Mouse (Mus musculus) testis, adult 2 months (tissue): ENCODE measurements around the gene Rhbdf1. TPM values are rescaled to one million over a fixed set of nuclear protein-coding genes. Genes with fewer than 3 reads are reported as not detected.
"Not testable (repeated sequence)": the region's sequence is repeated elsewhere in the genome, so short reads cannot be mapped to it uniquely, and the experiment has no call there.

ENCODE experiments used
- H3K27ac ChIP-seq: fragments of 200-500 bp; 2 replicates; pipeline ENCODE4 v1.5.1; 2012; ENCODE audit warnings: low read depth, low read length; ENCODE audit not compliant: control insufficient read depth, insufficient read depth
- H3K27me3 ChIP-seq: fragments of 200-500 bp; 2 replicates; pipeline ENCODE4 v1.6.1; 2012; ENCODE audit warnings: mild to moderate bottlenecking, low read length, moderate library complexity; ENCODE audit not compliant: control insufficient read depth, insufficient read depth
- H3K36me3 ChIP-seq: fragments of 200-500 bp; 2 replicates; pipeline ENCODE4 v1.6.1; 2012; ENCODE audit warnings: mild to moderate bottlenecking, low read length; ENCODE audit not compliant: control insufficient read depth, insufficient read depth
- H3K4me1 ChIP-seq: fragments of 200-500 bp; 2 replicates; pipeline ENCODE4 v1.6.1; 2012; ENCODE audit warnings: low read length; ENCODE audit not compliant: control insufficient read depth, insufficient read depth
- H3K4me3 ChIP-seq: fragments of 200-500 bp; 2 replicates; pipeline ENCODE4 v1.5.1; 2012; ENCODE audit warnings: low read depth, mild to moderate bottlenecking, low read length, moderate library complexity, mixed read lengths; ENCODE audit not compliant: control insufficient read depth
- CTCF ChIP-seq: fragments of 200-500 bp; IDR thresholded peaks from 2 replicates; pipeline ENCODE4 v1.5.1; 2012; ENCODE audit warnings: low read depth, mild to moderate bottlenecking, inconsistent platforms, low read length, moderate library complexity; ENCODE audit not compliant: control insufficient read depth, insufficient read depth, insufficient replicate concordance
- POLR2A ChIP-seq: fragments of 200-500 bp; IDR thresholded peaks from 2 replicates; pipeline ENCODE4 v1.6.1; 2012; ENCODE audit warnings: low read depth, mild to moderate bottlenecking, inconsistent platforms, low read length, moderate library complexity; ENCODE audit not compliant: control insufficient read depth
- polyA plus RNA-seq: library from polyadenylated mRNA; depleted of rRNA; stranded (reverse); fragments of >200 nt; gene quantifications from 2 replicates; pipeline ENCODE4 v1.2.3, GENCODE M21; 2012

Gene Rhbdf1
- polyA plus RNA-seq, 1 experiment, result 9.5 TPM

DNA sequence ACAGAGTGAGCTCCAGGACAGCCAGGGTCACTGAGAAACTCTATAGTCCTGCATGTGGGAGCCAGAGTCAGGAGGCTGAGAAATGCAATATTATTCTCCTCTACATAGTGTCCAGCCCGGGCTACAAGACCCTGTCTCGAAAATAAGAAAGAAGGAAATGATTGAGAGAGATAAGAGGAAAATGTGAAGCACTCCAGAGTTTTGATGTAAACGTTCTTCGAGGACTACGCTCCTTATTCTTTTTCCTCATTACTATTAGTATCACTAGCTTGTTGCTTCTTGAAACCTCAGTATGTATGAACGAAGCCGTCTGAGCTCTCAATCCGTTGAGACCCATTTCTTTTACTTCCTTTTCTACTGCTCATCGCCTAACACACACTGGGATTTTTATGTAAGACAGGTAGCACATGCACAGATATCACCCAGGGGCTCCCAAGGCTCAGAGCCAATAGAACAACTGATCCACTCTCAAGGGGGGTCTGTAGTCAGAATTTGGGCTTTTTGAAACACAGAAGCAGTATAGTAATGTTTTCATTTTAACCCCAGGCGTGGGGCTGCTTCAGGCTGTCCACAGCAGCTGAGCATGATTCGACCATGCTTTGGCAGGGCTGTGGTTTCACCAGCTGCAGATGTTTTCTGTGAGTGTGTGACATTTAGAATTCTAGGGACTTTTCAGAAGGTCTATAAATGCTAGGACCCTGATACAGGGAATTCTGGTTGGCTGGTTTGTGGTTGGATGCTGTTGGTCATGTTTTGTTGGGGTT lies 20.0 kb downstream of the Rhbdf1 start:
- peaks cover 1% of the 10 kb centered on the region; the same call in 1 of the 2 replicates for H3K36me3 ChIP-seq

DNA sequence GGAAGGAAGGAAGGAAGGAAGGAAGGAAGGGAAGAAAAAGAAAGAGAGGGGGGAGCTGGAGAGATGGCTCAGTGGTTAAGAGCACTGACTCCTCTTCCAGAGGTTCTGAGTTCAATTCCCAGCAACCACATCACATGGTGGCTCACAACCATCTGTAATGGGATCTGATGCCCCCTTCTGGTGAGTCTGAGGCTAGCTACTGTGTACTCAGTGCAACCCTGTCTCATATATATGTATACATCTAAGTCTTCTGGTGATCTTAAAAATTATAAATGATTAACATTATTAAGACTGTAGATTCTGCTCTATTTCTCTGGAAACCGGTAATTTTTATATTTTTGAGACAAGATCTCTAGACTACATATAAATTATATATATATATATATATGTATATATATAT lies 21.1 kb downstream of the Rhbdf1 start:
- H3K4me3 ChIP-seq, H3K4me1 ChIP-seq, H3K27me3 ChIP-seq, H3K27ac ChIP-seq, H3K36me3 ChIP-seq: not testable (repeated sequence)

More for the DNA sequence above, 20.0 kb downstream of the Rhbdf1 start:
- Histone ChIP-seq H3K27me3 (no peaks in the 10 kb centered on the region), H3K4me3 (no peak overlapping the region), H3K4me1 (peaks cover 6% of the 10 kb centered on the region), H3K27ac (no peak overlapping the region)
- no peak for TF ChIP-seq POLR2A
- no peak for TF ChIP-seq CTCF

DNA sequence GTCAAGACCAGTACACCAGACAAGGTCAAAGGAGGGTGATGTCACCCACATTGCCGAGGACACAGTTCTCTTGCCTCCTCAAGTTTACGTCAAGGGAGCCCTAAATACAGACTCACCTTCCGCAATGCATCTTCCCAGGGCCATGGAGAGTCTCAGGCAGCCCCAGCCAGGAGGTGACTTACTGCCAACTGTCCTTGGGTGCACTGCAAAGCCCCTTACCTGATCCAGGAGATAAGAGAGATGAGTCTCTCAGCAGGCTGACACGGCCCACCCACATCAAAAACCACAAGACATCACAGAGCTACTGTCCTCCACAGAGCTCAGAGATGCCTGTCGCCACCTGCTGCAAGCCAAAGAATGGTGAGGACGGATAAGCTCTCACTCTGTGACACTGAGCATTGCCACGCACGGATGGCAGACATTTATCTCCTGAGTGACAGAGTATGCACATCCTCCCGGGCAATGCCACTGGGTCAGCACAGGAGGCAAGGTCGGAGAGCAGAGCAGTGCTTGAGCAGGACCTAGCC lies 22.0 kb downstream of the Rhbdf1 start, which contains the start of gene Il9r:
Il9r (minus strand) TSS at position 205 of the 527 bp plus-strand sequence.
- TF ChIP-seq CTCF (no peak), POLR2A (no peak)
- no peak within 1 kb of the TSS for H3K27ac ChIP-seq
- no peaks in the 10 kb centered on the region for H3K36me3 ChIP-seq
- no peak within 1 kb of the TSS for H3K4me3 ChIP-seq
- H3K4me1 ChIP-seq, result peaks cover 4% of the 10 kb centered on the region
- H3K27me3 ChIP-seq, result no peaks in the 10 kb centered on the region

DNA sequence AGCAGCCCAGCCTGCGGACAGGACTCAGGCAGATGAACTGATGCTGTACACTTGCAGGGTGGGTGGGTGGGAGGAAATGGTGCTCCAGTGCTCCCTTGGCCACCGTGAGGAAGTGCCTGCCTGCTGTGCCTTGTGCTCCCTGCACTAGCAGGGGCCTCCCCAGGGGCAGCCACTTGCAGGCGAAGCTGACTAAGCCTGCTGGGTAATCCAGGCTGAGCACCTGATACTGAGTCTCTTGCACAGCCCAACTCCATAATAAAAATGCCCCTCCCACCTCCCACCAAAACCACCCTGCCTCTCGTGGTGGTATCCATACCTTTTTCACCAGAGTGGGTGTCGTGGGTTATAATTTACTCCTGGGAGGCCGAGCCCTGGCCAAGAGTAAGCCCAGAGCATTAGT lies 22.9 kb downstream of the Rhbdf1 start:
- H3K4me3 ChIP-seq, result no peak overlapping the region
- no peak overlapping the region for H3K27ac ChIP-seq
- no peaks in the 10 kb centered on the region for H3K27me3 ChIP-seq
- H3K36me3 ChIP-seq, result no peaks in the 10 kb centered on the region
- TF ChIP-seq CTCF (no peak), POLR2A (no peak)
- H3K4me1 ChIP-seq, result no peaks in the 10 kb centered on the region

DNA sequence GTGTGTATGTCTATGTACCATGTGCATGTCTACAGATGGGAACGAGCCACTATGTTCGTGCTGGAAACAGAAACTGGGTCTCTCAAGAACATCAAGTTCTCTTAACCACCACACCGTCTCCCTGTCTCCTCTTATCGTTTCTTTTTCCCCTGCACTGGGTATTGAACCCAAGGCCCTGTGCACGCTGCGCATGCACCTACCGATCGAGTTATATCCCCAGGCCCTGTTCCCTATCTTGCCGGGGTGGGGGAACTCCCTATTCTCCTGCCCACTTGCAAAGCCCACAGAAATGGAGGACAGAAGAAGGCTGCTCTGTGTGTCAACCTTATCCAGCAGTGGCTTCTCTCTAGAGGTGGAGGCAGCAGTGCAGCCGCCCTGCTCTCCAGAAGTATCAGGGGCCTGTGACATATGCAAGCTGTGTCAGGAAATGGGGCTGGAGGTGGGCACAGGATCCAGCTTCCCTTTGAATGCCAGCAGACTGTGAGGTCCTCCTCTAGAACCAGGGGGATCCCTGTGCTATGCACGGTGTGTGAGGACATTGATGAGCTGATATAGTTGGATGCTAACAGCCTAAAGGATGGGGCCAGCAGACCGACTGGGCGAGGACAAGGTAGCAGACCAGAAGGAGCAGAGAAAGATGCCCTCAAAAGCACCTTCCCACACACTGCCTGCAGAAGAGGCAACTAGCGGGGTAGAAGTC lies 23.7 kb downstream of the Rhbdf1 start:
- Histone ChIP-seq H3K4me3 (no peak overlapping the region), H3K4me1 (no peaks in the 10 kb centered on the region), H3K27ac (no peak overlapping the region), H3K36me3 (no peaks in the 10 kb centered on the region), H3K27me3 (no peaks in the 10 kb centered on the region)
- TF ChIP-seq CTCF (no peak), POLR2A (no peak)

DNA sequence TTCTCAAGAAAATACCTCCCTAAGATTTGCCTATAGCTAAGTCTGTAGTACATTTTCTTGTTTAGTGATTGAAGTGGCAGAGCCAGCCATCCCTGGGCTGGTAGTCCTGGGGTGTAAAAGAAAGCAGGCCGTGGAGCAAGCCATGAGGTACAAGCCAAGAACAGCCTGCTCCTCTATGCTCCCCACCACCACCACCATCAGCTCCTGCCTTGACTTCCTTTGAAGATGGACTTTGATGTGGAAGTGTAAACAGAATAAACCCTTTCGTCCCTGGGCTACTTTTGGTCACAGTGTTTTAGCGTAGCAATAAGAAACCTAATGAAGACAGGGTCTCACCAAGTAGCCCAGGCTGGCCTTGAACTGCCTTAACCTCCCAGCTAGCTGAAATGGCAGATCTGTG lies 24.3 kb downstream of the Rhbdf1 start:
- TF ChIP-seq CTCF (no peak), POLR2A (no peak)
- no peaks in the 10 kb centered on the region for H3K27me3 ChIP-seq
- no peak overlapping the region for H3K27ac ChIP-seq

DNA sequence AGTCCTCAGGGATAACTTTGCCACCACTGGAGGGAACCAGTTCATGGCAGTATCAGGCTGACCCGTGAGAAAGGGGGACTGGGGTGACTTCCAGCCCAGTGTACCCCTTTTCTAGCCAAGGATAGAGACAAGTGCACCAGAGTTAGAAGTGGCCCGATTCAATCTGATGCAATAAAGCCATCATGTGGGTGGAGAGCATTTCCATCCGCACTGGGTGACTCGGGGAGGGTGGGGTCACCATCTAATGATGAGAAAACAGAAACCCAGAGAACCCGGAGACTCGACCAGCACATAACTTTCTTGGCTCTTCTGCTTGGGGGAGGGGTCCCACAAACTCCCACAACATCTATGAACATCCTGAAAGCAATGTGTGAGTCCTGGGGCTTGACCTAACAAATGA lies 25.4 kb downstream of the Rhbdf1 start:
- no peaks in the 10 kb centered on the region for H3K27me3 ChIP-seq
- no peaks in the 10 kb centered on the region for H3K4me1 ChIP-seq
- H3K27ac ChIP-seq, result no peak overlapping the region
- H3K36me3 ChIP-seq, result no peaks in the 10 kb centered on the region
- no peak for TF ChIP-seq CTCF
- no peak for TF ChIP-seq POLR2A
- no peak overlapping the region for H3K4me3 ChIP-seq

More for the DNA sequence above, 24.3 kb downstream of the Rhbdf1 start:
- Histone ChIP-seq H3K4me3 (no peak overlapping the region), H3K36me3 (no peaks in the 10 kb centered on the region), H3K4me1 (no peaks in the 10 kb centered on the region)
